Mouse (Mus musculus) lung, postnatal 4 days (tissue): ENCODE results near the gene Rin2.

Source experiments
- DNase-seq, 2 experiments: peaks; one replicate each; pipeline ENCODE4 v3.0.0; 2021

Gene Rin2

GRCm38 (mm10) chr2:145831949-145832835, 157.2 kb downstream of the Rin2 start:
- DNase-seq, result peak; percentile 68 to 86

- no peak for DNase-seq
These were observed 157.8 kb downstream of the Rin2 start for GRCm38 (mm10) chr2:145832836-145833221.

- DNase-seq, result no peak
These were observed 158.3 kb downstream of the Rin2 start for GRCm38 (mm10) chr2:145833341-145833740.

GRCm38 (mm10) chr2:145835920-145836319, 160.9 kb downstream of the Rin2 start:
- DNase-seq, result no peak

- no peak for DNase-seq
These were observed 163.7 kb downstream of the Rin2 start for GRCm38 (mm10) chr2:145838675-145839074.

GRCm38 (mm10) chr2:145839565-145840315, 164.7 kb downstream of the Rin2 start:
- no peak for DNase-seq

GRCm38 (mm10) chr2:145840320-145840719, 165.3 kb downstream of the Rin2 start:
- DNase-seq, result no peak

- DNase-seq, result no peak
These were observed 166.2 kb downstream of the Rin2 start for GRCm38 (mm10) chr2:145840910-145841870.

GRCm38 (mm10) chr2:145843322-145843721, 168.3 kb downstream of the Rin2 start:
- DNase-seq, result no peak

GRCm38 (mm10) chr2:145846595-145846994, 171.6 kb downstream of the Rin2 start:
- DNase-seq, result no peak

GRCm38 (mm10) chr2:145849170-145849905, 174.3 kb downstream of the Rin2 start:
- no peak for DNase-seq

- DNase-seq, result peak; percentile 49 to 81
These were observed 175.8 kb downstream of the Rin2 start for GRCm38 (mm10) chr2:145850779-145851178.

GRCm38 (mm10) chr2:145855831-145856230, 180.8 kb downstream of the Rin2 start:
- DNase-seq, result peak in 1 of 2 experiments; percentile 44

- DNase-seq, result peak in 1 of 2 experiments; percentile 60
These were observed 182.8 kb downstream of the Rin2 start for GRCm38 (mm10) chr2:145857864-145858263.

GRCm38 (mm10) chr2:145859442-145859931, 184.5 kb downstream of the Rin2 start:
- peak; percentile 80 to 90 for DNase-seq

GRCm38 (mm10) chr2:145859932-145860801, 185.2 kb downstream of the Rin2 start:
- peak; percentile 87 to 91 for DNase-seq

- DNase-seq, result peak in 1 of 2 experiments; percentile 16
These were observed 186.4 kb downstream of the Rin2 start for GRCm38 (mm10) chr2:145861193-145862123.

GRCm38 (mm10) chr2:145862206-145862817, 187.3 kb downstream of the Rin2 start:
- DNase-seq, result peak; percentile 49 to 72

GRCm38 (mm10) chr2:145865344-145865743, 190.3 kb downstream of the Rin2 start:
- peak in 1 of 2 experiments; percentile 9 for DNase-seq
